Mouse (Mus musculus): Measurements from ENCODE around the gene Qprt.
"Not testable (repeated sequence)": the region's sequence is repeated elsewhere in the genome, so short reads cannot be mapped to it uniquely, and the experiment has no call there.

Qprt gene

GRCm38 (mm10) chr7:127093914-127094313, 28.1 kb downstream of the Qprt start:
- DNase-seq: no peak

DNA sequence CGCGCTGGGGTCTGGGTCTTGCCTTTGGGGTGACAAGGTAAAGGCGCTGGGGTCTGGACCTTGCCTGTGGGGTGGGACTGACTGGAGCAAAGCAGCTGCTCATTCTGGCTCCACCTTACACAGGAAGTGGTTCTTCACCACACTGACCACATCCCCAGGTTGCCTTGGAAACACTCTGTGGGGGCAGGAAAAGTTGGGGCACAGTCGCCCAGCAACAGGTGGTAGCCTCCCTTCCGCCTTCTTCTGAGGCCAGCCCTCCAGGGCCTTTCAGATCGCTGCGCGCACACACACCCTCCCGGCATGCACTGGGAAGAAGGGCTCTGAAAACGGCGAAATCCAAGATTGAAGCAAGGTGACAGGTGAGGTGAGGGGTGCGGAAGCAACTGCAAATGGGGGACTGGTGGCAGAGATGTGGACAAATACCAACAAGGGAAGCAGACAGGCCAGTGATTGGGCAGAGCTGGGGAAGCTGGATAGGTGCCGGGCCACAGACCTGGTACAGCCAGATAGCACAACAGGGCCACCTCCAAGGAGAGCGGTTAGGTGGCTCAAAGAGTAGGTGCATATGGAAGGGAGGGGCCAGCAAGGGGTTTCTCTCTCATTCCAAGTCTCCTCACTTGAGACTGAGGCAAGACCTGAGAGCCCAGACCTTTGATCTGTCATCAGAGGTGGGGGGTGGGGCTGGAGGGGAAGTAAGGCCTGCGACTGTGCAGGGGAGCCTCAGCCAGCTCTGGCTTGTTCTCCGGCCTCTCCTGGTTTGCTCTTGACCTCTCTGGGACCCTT, 30.7 kb downstream of the Qprt start, which contains the start of gene AI467606:
AI467606 (plus strand) TSS at position 246 of the 783 bp plus-strand sequence.
- peak; percentile 45 for DNase-seq

- DNase-seq: no peak
Measured at GRCm38 (mm10) chr7:127090154-127091113, 31.6 kb downstream of the Qprt start.

DNA sequence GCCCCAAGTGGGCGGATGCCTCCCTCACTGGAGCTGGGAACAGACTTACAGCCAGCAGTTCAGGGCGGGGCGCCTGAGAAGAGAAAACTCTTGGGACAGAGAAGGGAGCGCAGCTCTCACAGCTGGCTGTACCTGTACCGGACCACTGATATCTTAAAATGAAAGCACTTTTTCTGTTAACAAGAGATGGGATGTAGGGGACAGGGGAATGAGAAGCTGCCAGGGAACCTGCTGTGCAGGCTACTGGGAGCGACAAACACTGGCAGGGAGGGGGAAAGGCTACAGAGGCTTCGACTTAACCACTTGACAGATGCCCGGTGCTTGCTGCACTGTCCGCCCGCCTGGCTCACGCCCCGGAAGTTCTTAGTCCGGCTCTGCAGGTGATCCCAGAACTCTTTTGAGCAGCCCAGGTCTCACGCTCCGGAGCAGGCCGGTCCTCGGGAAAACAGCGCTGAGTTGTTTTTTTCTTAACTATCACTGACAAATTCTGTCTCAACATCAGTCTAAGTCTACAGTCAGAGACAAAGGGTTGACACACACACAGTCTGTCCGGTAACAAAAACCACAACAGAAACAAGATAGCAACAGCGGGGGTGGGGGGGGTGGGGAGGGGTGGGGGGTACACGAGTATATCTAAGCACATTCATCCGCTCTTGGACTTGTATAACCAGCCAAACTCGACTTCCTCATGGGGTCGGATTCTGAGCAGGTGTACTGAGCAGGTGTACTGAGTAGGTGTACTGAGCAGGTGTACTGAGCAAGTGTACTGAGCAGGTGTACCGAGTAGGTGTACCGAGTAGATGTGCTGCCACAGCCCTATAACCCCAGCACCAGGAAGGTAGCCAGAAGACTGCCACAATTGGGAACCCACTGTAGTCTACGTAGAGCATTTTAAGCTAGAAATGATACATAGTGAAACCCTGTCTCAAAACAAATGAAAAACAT, 32.9 kb downstream of the Qprt start:
- DNase-seq: no peak

GRCm38 (mm10) chr7:127088083-127088482, 33.9 kb downstream of the Qprt start:
- DNase-seq: no peak

DNA sequence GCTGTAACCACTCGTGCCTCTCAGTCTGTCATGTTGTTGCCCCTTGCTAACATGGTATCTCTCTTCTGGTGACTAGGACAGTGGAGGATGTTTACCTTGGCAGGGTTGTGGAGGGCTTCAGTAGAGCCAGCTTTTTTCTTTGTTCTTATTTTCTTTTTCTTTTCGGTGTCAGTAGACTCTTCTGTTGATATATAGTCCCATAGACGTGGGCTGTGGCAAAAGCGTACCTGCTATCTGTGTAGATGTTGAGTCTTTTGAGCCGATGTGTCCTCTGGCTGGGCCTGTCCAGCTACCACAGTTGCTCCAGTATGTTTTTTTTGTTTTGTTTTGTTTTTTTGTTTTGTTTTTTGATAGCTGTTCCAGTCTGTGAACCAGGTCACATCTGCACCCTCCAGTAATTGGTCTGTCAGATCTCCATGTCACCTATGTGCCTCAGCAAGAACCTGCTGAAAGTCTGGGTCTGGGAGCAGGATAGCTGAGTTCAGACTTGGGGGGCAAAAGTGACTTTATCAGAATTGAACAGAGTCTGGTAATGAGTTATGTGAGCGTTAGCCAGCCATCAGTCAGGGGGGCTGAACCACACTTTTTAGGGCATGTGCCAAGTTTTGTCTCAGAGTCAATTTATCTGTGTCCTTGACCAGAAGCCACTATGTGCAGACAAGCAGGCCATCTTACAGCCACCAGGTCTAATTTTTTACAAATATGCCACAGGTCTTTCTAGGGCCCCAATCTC, 34.6 kb downstream of the Qprt start, which contains the start of gene Zg16:
Zg16 (minus strand) TSS at position 51 of the 733 bp plus-strand sequence.
- not testable (repeated sequence) for DNase-seq

GRCm38 (mm10) chr7:127085751-127086150, 36.3 kb downstream of the Qprt start:
- DNase-seq: not testable (repeated sequence)

DNA sequence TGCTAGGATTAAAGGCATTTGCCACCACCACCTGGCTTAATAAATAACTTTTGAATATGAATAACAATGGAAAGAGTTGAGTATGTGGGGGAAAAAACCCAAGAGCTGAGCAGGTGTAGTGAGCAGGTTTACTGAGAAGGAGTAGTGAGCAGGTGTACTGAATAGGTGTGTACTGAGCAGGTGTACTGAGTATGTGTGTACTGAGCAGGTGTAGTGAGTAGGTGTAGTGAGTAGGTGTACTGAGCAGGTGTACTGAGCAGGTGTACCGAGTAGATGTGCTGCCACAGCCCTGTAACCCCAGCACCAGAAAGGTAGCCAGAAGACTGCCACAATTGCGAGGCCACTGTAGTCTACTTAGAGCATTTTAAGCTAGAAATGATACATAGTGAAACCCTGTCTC, 37.2 kb downstream of the Qprt start:
- DNase-seq: no peak

DNA sequence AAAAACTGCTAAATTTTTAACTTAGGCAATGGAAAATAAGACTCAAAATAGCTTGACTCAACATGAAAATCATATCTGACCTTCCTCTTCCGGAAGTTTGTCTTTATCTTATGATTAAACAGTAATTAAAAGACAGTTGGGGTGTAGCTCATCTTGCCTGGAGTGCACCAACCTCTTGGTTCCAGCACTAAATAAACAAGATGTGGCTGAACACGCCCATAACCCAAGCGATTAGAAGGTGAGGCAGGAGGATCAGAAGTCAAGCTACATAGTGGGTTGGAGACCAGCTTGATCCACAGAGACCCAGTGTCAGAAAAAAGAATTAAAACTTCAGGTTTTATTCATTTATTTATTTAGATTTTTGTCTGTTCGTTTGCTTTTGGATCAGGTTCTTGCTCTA, 38.3 kb downstream of the Qprt start:
- DNase-seq: no peak

- DNase-seq: no peak
Measured at GRCm38 (mm10) chr7:127082995-127083394, 39.0 kb downstream of the Qprt start.

DNA sequence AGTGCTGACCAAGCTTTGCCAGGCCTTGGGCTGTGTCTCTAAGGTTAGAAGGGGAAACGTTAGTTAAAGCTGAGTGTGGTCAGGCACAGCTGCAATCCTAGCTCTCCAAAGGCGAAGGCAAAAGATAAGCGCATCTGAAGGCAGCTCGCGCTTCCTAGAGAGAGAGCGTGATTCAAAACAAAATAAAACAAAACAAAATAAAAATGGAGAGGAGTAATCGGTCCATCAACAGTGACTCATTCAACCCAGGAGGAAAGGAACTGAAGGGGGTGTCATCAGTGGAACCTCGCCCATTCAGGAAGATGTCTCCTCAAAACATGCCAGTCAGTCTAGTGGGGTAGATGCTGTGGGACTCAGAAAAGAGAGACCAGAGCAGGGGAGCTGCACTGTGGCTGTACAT, 39.8 kb downstream of the Qprt start:
- DNase-seq: no peak

DNA sequence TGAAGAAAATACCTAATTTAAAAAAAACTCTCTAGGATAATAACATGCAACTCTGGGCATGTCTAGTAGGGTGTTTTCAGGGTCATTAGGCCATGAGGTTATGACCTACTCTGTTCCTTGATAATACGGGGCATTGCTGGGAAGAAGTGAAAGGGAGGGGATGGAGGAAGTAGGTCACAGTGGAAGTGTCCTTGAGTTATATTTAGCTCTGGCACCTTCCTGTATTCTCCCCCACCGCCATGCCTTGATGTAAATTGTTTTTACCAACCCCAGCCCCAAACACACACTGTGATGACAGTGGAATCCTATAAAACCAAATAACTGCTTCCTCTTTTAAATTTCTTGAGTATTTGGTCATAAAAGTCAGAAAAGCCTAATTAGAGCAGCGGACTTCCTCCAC, 42.0 kb downstream of the Qprt start:
- no peak for DNase-seq

DNA sequence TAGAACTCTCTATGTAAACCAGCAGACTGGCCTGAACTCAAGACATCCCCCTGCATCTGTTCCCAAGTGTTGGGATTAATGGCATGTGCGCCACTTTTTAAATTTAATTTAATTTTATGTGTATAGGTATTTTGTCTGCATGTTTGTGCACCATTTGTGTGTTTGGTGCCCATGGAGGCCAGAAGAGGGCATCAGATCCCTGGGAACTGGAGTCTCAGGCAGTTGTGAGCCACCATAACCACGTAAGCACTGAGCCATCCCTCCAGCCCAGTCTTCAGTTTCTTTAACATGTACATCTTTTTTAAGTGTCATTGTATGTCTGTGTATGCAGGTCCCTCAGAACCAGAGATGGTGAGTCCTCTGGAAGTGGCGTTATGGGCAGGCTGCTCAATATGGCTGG, 44.3 kb downstream of the Qprt start:
- DNase-seq: no peak

GRCm38 (mm10) chr7:127076188-127076587, 45.8 kb downstream of the Qprt start:
- DNase-seq: peak; percentile 47

- DNase-seq: peak; percentile 32
Measured at GRCm38 (mm10) chr7:127073221-127073620, 48.8 kb downstream of the Qprt start.

DNA sequence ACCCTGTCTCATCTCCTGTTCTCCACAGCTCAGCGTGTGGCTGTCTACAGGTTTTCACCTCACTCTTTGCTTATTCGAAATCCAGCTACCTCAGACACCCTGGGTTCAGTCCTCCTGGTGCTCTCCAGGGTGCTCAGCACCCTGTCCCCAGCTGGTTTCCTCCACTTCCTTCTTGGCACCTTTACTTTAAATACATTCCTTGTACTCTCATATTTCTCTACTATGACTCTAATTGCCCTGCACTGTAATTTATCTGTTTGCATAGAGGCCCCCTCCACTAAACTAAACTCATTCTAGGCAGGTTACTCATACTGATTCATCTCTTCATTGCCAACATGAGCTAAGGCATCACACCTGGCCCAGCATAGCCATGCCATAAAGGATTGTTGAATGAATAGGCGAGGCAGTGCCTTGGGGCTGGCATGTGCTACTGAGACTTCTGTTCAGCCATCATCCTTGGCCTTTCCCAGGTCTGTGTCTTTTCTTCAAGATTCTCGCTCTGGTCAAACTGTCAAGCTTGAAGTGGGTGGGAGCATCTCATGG, 51.1 kb downstream of the Qprt start:
- no peak for DNase-seq

DNA sequence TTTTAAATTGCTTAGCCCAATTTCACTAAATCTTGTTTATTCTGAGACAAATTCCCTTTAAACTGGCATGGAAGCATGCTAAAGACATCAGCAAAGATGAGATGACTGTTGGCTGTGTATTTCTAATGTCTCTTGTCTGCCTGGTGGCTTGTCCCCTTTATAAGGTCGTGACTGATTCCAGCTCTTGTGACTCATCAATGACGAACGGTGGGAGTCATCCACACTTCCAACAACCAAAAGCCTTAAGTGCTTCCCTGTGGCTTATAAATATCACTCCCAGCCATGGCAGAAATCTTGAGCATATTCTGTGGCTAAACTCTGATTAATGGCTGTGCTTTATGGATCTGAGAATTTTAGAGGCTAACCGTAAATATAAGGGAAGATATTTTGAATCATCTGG, 55.7 kb downstream of the Qprt start:
- DNase-seq: no peak

- DNase-seq: no peak
Measured at GRCm38 (mm10) chr7:127065538-127065937, 56.5 kb downstream of the Qprt start.

Measured in kidney, postnatal 10 days (tissue).